Mouse (Mus musculus): Measurements from ENCODE around the gene Zic4. TPM values are rescaled to one million over a fixed set of nuclear protein-coding genes. Genes with fewer than 3 reads are reported as not detected.

Gene Zic4
- polyA plus RNA-seq, 1 experiment from 2014 or later = not detected

DNA sequence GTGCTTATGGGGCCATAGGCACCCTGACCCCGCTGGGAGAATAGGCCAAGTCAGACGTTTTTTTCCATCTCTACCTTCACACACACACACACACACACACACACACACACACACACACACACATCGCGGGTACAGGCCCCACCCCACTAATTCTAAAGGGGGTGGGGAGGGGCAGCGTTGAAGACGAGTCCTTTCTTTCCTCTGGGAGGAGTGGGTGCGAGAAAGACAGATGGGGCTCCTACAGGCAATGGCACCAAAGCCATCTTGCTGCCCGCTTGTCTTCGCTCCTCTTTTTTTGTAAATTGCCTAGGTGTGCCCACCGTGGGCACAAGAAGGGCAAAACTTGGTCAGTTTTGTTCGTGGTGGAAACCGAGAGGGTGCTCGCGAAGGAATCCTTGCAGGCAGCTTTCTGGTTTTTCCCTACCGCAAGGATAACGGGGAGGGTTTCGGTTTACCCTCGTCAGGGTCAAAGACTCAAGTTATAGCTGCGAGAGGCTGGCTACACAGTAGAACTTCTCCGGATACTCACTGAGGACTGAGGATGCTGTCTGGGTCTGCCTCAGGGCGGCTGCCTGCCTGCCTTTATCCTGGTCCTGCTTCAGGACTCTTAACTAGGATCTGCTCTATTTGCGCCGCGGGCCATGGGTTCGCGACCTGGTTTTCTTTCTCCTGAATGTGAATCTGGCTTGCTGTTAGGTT lies 7.2 kb downstream of the Zic4 start:
- Histone ChIP-seq H3K9me3 (ENCODE audit: low read length) (no peaks in the 10 kb centered on the region), H3K4me1 (ENCODE audit: insufficient read depth, low read length) (peaks cover 6% of the 10 kb centered on the region; the same call in 1 of the 2 replicates), H3K36me3 (ENCODE audit: insufficient read depth, low read length) (no peaks in the 10 kb centered on the region), H3K27me3 (ENCODE audit: insufficient read depth, low read length) (peaks cover 94% of the 10 kb centered on the region), H3K4me3 (ENCODE audit: low read length) (no peak overlapping the region), H3K9ac (replicated peaks; ENCODE audit: low read length) (no peak overlapping the region), H3K4me2 (replicated peaks; ENCODE audit: low read depth, low read length) (no peak overlapping the region), H3K27ac (ENCODE audit: low read length) (no peak overlapping the region)
- WGBS = 3% methylated on average over 26 of the region's 26 CpGs
- no peak for ATAC-seq (ENCODE audit: low FRiP score, low TSS enrichment)

DNA sequence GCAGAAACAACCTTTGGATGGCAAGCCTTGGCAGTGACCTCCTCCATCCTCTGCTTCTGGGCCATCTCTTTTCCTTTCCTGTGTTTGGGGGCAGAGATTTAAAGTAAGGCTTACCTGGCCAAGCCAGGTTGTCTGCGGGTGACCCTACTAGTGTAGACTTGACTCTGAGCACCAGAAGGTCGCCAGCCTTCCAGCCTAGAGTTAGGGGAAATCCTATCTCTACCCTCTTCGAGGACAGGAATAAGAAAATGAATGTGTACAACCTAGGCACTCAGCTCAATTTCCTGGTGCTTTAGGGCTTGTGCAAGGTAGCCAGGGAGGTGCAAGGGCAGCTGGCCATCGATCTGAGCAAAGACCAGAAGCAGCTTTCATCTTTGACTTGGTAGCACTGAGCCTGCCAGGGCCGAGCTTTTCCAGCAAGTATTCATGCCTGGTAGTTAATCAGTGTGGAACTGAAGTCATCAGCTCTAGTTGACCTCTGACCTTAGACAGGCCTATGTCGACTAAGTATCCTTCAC lies 8.0 kb downstream of the Zic4 start:
- no peaks in the 10 kb centered on the region for H3K4me1 ChIP-seq (ENCODE audit: insufficient read depth, low read length)
- no peak overlapping the region for H3K9ac ChIP-seq (replicated peaks; ENCODE audit: low read length)
- H3K4me3 ChIP-seq (ENCODE audit: low read length) = no peak overlapping the region
- no peaks in the 10 kb centered on the region for H3K9me3 ChIP-seq (ENCODE audit: low read length)
- no peaks in the 10 kb centered on the region for H3K36me3 ChIP-seq (ENCODE audit: insufficient read depth, low read length)
- H3K27me3 ChIP-seq (ENCODE audit: insufficient read depth, low read length) = peaks cover 94% of the 10 kb centered on the region
- WGBS = 12% methylated on average over 6 of the region's 6 CpGs
- no peak overlapping the region for H3K4me2 ChIP-seq (replicated peaks; ENCODE audit: low read depth, low read length)
- no peak for ATAC-seq (ENCODE audit: low FRiP score, low TSS enrichment)
- no peak overlapping the region for H3K27ac ChIP-seq (ENCODE audit: low read length)

DNA sequence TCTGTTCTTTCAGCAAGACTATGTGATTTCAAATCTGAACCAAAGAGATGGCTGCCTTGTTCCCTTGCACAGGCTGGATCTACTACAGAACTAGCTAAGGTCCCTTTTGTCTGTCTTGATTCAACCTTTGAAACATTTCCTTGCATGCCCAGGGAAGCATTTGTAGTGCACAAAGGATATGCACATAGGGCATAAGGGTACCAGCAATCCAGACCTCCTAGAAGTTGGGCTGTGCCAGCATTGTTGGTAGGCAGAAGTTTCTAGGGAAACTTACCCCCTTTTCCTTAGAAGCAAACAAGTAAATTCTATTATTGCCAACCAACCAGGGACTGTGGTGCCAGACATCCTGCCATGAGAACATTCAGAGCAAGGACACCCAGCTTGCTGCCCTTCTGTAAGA lies 8.8 kb downstream of the Zic4 start:
- no peaks in the 10 kb centered on the region for H3K36me3 ChIP-seq (ENCODE audit: insufficient read depth, low read length)

DNA sequence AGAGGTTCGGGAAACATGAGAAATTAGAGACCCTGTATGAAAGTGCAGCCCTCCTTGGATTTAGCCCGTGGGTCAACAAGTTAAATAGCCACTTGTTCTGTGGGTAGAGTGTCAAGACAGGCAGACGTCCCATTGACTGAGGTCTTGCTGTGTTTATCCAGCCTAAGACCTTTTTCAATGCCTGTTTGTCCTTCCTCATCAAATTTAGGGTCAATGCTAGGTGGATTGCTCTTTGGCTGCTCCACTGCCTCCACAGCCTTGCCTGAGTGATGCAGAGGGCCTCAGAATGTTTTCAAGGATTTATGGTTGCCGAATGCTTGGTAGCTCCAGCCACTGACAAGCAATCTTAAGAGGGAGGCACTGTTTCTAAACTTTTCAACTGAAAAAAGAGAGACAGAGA lies 9.4 kb downstream of the Zic4 start:
- Histone ChIP-seq H3K9ac (replicated peaks; ENCODE audit: low read length) (no peak overlapping the region), H3K4me2 (replicated peaks; ENCODE audit: low read depth, low read length) (no peak overlapping the region), H3K27ac (ENCODE audit: low read length) (no peak overlapping the region), H3K4me3 (ENCODE audit: low read length) (no peak overlapping the region), H3K36me3 (ENCODE audit: insufficient read depth, low read length) (no peaks in the 10 kb centered on the region), H3K27me3 (ENCODE audit: insufficient read depth, low read length) (peaks cover 96% of the 10 kb centered on the region), H3K4me1 (ENCODE audit: insufficient read depth, low read length) (no peaks in the 10 kb centered on the region), H3K9me3 (ENCODE audit: low read length) (no peaks in the 10 kb centered on the region)
- WGBS = 7% methylated on average over 4 of the region's 4 CpGs
- no peak for ATAC-seq (ENCODE audit: low FRiP score, low TSS enrichment)

More for the DNA sequence above, 8.8 kb downstream of the Zic4 start:
- no peak overlapping the region for H3K9ac ChIP-seq (replicated peaks; ENCODE audit: low read length)
- H3K4me3 ChIP-seq (ENCODE audit: low read length) = no peak overlapping the region
- no peaks in the 10 kb centered on the region for H3K4me1 ChIP-seq (ENCODE audit: insufficient read depth, low read length)
- ATAC-seq (ENCODE audit: low FRiP score, low TSS enrichment) = no peak
- peaks cover 95% of the 10 kb centered on the region for H3K27me3 ChIP-seq (ENCODE audit: insufficient read depth, low read length)
- no peak overlapping the region for H3K27ac ChIP-seq (ENCODE audit: low read length)
- H3K4me2 ChIP-seq (replicated peaks; ENCODE audit: low read depth, low read length) = no peak overlapping the region
- no peaks in the 10 kb centered on the region for H3K9me3 ChIP-seq (ENCODE audit: low read length)

DNA sequence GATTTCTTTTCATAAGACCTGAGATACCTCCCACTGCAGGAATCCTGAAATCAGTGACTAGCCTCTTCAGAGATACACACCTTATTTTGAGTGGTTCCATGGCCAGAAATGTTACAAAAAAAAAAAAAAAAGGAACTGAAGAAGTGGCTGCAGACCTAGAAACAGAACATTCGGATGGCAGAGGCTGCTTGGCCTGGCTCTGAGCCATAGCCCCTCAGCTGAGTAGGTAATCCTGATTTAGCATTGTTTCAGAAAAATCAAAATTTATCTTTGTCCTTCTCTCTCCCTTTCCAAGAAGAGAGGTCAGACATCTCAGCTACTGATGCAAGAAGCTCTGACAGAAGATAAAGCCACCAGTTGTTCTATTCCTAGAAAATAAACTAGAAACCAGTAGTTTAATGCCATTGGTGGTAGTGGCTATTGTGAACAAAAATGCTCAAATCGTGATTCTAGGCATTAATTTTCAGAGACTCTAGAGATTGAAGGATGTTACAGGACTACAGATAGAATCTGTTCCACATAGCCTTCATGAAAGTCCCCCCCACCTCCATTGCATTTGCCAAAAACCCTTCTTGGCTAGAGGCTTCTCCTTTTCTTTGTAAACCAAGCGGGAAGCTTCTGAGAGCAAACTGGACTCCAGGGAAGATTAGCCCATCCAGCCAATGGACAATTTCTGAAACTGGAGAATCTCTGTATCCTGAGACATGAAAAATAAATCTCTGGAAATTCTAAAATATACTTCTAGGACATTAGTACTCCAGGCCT lies 11.8 kb downstream of the Zic4 start:
- no peak for ATAC-seq (ENCODE audit: low FRiP score, low TSS enrichment)
- no peaks in the 10 kb centered on the region for H3K36me3 ChIP-seq (ENCODE audit: insufficient read depth, low read length)
- no peaks in the 10 kb centered on the region for H3K9me3 ChIP-seq (ENCODE audit: low read length)
- H3K9ac ChIP-seq (replicated peaks; ENCODE audit: low read length) = no peak overlapping the region
- no peak overlapping the region for H3K27ac ChIP-seq (ENCODE audit: low read length)
- 23% methylated on average over 3 of the region's 3 CpGs for WGBS
- H3K4me1 ChIP-seq (ENCODE audit: insufficient read depth, low read length) = no peaks in the 10 kb centered on the region
- peaks cover 96% of the 10 kb centered on the region for H3K27me3 ChIP-seq (ENCODE audit: insufficient read depth, low read length)
- H3K4me2 ChIP-seq (replicated peaks; ENCODE audit: low read depth, low read length) = no peak overlapping the region
- no peak overlapping the region for H3K4me3 ChIP-seq (ENCODE audit: low read length)

DNA sequence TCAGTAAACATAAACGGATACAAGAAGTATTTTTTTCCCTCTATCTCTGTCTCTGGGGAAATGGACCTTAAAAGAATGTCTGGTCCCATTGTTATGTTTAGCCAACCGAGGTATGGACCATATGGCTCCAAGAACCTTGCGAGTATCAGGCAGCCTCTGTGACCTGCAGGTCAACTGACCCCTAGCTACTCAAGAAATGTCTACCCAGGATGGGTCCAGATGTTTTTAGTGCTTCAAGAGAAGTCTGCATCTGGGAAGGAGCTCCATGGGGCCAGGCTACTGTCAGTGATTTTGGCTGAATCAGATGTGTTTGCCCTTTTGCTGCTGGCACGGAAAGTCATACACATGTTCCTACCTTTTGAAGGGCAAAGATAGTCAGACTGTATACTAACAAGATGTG lies 12.5 kb downstream of the Zic4 start:
- ATAC-seq (ENCODE audit: low FRiP score, low TSS enrichment) = no peak
- 6% methylated on average over 4 of the region's 4 CpGs for WGBS

DNA sequence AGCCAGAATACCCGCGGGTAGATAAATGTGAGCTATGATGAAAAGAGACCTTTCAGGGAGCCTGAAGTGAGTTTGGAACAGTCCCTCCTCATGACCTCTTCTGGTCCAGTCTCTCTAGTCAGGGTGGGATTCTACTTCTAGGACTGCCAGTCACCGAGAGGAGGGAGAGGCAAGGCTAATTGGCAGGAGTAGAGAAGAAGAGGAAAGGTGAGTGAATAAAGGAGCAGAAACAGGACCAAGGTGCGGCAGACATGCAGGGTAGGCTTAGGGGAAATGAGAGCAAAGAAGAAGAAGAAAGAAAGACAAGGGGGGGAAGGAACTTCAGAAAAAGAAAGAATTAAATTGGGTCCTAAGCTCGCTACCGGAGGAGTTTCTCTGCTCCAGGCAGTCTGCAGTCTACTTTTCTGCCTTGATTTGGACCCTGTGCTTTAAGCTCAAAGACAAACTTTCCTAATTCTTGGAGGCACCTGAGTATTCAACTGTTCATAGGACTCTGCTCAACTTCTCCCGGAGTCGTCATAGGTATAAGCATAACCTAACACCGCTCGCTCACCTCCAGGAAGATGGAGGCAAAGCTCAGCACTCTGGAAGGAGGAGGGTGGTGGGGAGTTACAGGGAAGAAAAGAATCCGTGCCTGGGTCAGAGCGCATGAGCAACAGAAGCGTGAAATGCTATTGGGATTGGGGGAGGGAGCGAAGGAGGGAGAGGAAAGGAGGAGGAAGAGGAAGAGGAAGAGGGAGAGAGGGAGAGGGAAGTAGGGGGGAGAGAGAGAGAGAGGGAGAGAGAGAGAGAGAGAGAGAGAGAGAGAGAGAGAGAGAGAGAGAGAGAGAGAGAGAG lies 15.0 kb downstream of the Zic4 start:
- no peaks in the 10 kb centered on the region for H3K9me3 ChIP-seq (ENCODE audit: low read length)
- H3K4me1 ChIP-seq (ENCODE audit: insufficient read depth, low read length) = no peaks in the 10 kb centered on the region
- no peak overlapping the region for H3K27ac ChIP-seq (ENCODE audit: low read length)
- H3K4me3 ChIP-seq (ENCODE audit: low read length) = no peak overlapping the region
- WGBS = 3% methylated on average over 14 of the region's 14 CpGs
- no peak overlapping the region for H3K9ac ChIP-seq (replicated peaks; ENCODE audit: low read length)
- no peak for ATAC-seq (ENCODE audit: low FRiP score, low TSS enrichment)
- H3K4me2 ChIP-seq (replicated peaks; ENCODE audit: low read depth, low read length) = no peak overlapping the region
- peaks cover 93% of the 10 kb centered on the region for H3K27me3 ChIP-seq (ENCODE audit: insufficient read depth, low read length)
- no peaks in the 10 kb centered on the region for H3K36me3 ChIP-seq (ENCODE audit: insufficient read depth, low read length)

More for the DNA sequence above, 12.5 kb downstream of the Zic4 start:
- Histone ChIP-seq H3K36me3 (ENCODE audit: insufficient read depth, low read length) (no peaks in the 10 kb centered on the region), H3K27me3 (ENCODE audit: insufficient read depth, low read length) (peaks cover 96% of the 10 kb centered on the region), H3K4me3 (ENCODE audit: low read length) (no peak overlapping the region), H3K9ac (replicated peaks; ENCODE audit: low read length) (no peak overlapping the region), H3K4me2 (replicated peaks; ENCODE audit: low read depth, low read length) (no peak overlapping the region), H3K4me1 (ENCODE audit: insufficient read depth, low read length) (no peaks in the 10 kb centered on the region), H3K9me3 (ENCODE audit: low read length) (no peaks in the 10 kb centered on the region), H3K27ac (ENCODE audit: low read length) (no peak overlapping the region)

DNA sequence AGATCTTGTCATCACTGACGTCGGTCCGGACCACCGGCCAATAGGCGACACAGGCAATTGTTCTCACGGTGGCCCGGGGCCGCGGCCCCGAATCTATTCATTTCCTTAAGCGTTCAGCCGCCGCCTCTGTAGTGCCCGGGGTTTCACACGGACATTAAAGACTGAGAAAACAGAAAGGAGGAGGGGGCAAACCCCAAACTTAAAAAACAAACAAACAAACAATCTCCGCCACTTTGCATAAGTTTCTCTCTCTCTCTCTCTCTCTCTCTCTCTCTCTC lies 15.6 kb downstream of the Zic4 start:
- H3K9ac ChIP-seq (replicated peaks; ENCODE audit: low read length) = no peak overlapping the region
- peaks cover 93% of the 10 kb centered on the region for H3K27me3 ChIP-seq (ENCODE audit: insufficient read depth, low read length)
- no peaks in the 10 kb centered on the region for H3K9me3 ChIP-seq (ENCODE audit: low read length)
- no peak overlapping the region for H3K27ac ChIP-seq (ENCODE audit: low read length)
- no peak for ATAC-seq (ENCODE audit: low FRiP score, low TSS enrichment)
- no peak overlapping the region for H3K4me2 ChIP-seq (replicated peaks; ENCODE audit: low read depth, low read length)
- 1% methylated on average over 16 of the region's 16 CpGs for WGBS
- H3K4me3 ChIP-seq (ENCODE audit: low read length) = no peak overlapping the region
- no peaks in the 10 kb centered on the region for H3K4me1 ChIP-seq (ENCODE audit: insufficient read depth, low read length)
- no peaks in the 10 kb centered on the region for H3K36me3 ChIP-seq (ENCODE audit: insufficient read depth, low read length)

DNA sequence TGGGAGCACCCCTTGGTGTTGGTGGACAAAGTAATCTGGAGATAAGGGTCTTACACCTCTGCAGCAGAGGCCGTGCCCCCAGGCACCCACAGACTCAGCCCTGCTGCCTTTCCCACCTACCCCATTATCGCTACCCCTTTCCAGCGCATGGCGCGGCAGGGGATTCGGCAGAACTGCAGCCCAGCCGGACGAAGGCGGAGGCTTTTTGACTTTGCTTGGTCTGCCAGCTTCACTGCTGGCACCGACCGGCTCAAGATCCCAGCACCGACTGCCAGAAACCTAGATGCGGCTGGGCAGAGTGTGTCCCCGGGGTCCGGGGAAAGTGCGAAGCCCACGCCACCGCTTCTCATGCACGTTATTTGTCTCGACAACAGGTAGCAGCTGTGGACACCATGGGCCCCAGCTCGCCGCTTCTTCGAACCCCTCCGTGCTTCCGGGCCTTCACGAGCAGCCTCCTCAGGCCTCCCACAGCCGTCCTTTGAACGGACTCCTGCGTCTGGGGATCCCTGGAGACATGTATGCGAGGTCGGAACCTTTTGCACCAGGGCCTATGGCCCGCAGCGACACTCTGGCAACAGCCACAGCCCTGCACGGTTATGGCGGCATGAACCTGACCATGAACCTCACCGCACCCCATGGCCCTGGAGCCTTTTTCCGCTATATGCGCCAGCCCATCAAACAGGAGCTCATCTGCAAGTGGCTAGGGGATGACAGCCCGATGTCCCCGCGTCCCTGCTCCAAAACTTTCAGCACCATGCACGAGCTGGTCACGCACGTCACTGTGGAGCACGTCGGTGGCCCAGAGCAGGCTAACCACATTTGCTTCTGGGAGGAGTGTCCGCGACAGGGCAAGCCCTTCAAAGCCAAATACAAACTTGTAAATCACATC lies 16.4 kb downstream of the Zic4 start:
- no peak overlapping the region for H3K27ac ChIP-seq (ENCODE audit: low read length)
- no peak overlapping the region for H3K9ac ChIP-seq (replicated peaks; ENCODE audit: low read length)
- no peaks in the 10 kb centered on the region for H3K36me3 ChIP-seq (ENCODE audit: insufficient read depth, low read length)
- no peak overlapping the region for H3K4me2 ChIP-seq (replicated peaks; ENCODE audit: low read depth, low read length)
- under 1% methylated on average over 48 of the region's 48 CpGs for WGBS
- H3K27me3 ChIP-seq (ENCODE audit: insufficient read depth, low read length) = peaks cover 97% of the 10 kb centered on the region
- ATAC-seq (ENCODE audit: low FRiP score, low TSS enrichment) = no peak
- no peaks in the 10 kb centered on the region for H3K9me3 ChIP-seq (ENCODE audit: low read length)
- no peak overlapping the region for H3K4me3 ChIP-seq (ENCODE audit: low read length)
- H3K4me1 ChIP-seq (ENCODE audit: insufficient read depth, low read length) = no peaks in the 10 kb centered on the region
